Mouse (Mus musculus): ENCODE results near the gene Ces1g. TPM values are rescaled to one million over a fixed set of nuclear protein-coding genes. Genes with fewer than 3 reads are reported as not detected.

The Ces1g gene
- polyA plus RNA-seq, 1 experiment from 2014 or later = not detected

GRCm38 (mm10) chr8:93252400-93252925, 84.6 kb downstream of the Ces1g start:
- Histone ChIP-seq H3K9me3 (replicated peaks; ENCODE audit: control insufficient read depth, low read length) (no peaks in the 10 kb centered on the region), H3K4me1 (ENCODE audit: control insufficient read depth, insufficient read depth, low read length) (no peaks in the 10 kb centered on the region), H3K4me2 (no peak overlapping the region), H3K9ac (ENCODE audit: low read depth, low read length) (no peak overlapping the region), H3K36me3 (ENCODE audit: control insufficient read depth, insufficient read depth, low read length) (no peaks in the 10 kb centered on the region), H3K27me3 (ENCODE audit: control insufficient read depth, insufficient read depth, low read length) (no peaks in the 10 kb centered on the region), H3K27ac (ENCODE audit: low read depth, low read length) (no peak overlapping the region), H3K4me3 (ENCODE audit: low read depth, low read length) (no peak overlapping the region)
- no peak for ATAC-seq (replicated peaks; ENCODE audit: insufficient number of reproducible peaks, low FRiP score, low TSS enrichment)
- 94% methylated on average over 1 of the region's 1 CpGs for WGBS (ENCODE audit: insufficient replicate concordance)

Other genes starting within 250 kb of the Ces1g start
- not detected in 2 replicates for gene Ces1c, start 206.0 kb downstream of the Ces1g start, polyA plus RNA-seq (2014; fragmentation: Nextera tagmentation; extraction: Ambion mirVana)
- gene Ces1d, start 139.5 kb downstream of the Ces1g start, polyA plus RNA-seq (2014; fragmentation: Nextera tagmentation; extraction: Ambion mirVana) = 0.43 TPM in 1 of 2 replicates, not detected in the other
- gene Ces1e, start 107.7 kb downstream of the Ces1g start, polyA plus RNA-seq (2014; fragmentation: Nextera tagmentation; extraction: Ambion mirVana) = 0.65 TPM in 1 of 2 replicates, not detected in the other
- gene Ces1f, start 57.6 kb downstream of the Ces1g start, polyA plus RNA-seq (2014; fragmentation: Nextera tagmentation; extraction: Ambion mirVana) = not detected in 2 replicates
- not detected in 2 replicates for gene Ces1h, start 42.4 kb upstream of the Ces1g start, polyA plus RNA-seq (2014; fragmentation: Nextera tagmentation; extraction: Ambion mirVana)
- not detected in 2 replicates for gene Ces5a, start 198.5 kb upstream of the Ces1g start, polyA plus RNA-seq (2014; fragmentation: Nextera tagmentation; extraction: Ambion mirVana)

All from heart, embryonic 11.5 days (tissue).